Mouse (Mus musculus): ENCODE measurements around the gene Gpsm2. TPM values are rescaled to one million over a fixed set of nuclear protein-coding genes. Genes with fewer than 3 reads are reported as not detected.
A peak's percentile ranks its signal among the peaks of the same experiment; 100 is the strongest.
"Not testable (repeated sequence)": the region's sequence is repeated elsewhere in the genome, so short reads cannot be mapped to it uniquely, and the experiment has no call there.

The Gpsm2 gene
- polyA plus RNA-seq, 1 experiment from 2014 or later = 18.3 TPM

- H3K36me3 ChIP-seq (replicated peaks; ENCODE audit: insufficient read depth, low read length) = no peaks in the 10 kb centered on the region
- no peak overlapping the region for H3K4me3 ChIP-seq (ENCODE audit: low read depth, low read length)
- no peaks in the 10 kb centered on the region for H3K9me3 ChIP-seq (ENCODE audit: low read length)
- DNase-seq (no peak), ATAC-seq (no peak)
- peak overlapping the region; percentile 80 for H3K4me2 ChIP-seq (ENCODE audit: low read depth, low read length)
- peaks cover 11% of the 10 kb centered on the region for H3K4me1 ChIP-seq (ENCODE audit: insufficient read depth)
- H3K27me3 ChIP-seq (ENCODE audit: insufficient read depth, low read length) = no peaks in the 10 kb centered on the region
- no peak overlapping the region for H3K27ac ChIP-seq (ENCODE audit: low read depth)
- TF ChIP-seq EP300 (IDR thresholded peaks at IDR 0.05; ENCODE audit: low read depth) (no peak), CTCF (IDR thresholded peaks at IDR 0.05; ENCODE audit: low read depth) (no peak)
- no peak overlapping the region for H3K9ac ChIP-seq (replicated peaks)
- 81% methylated on average over 7 of the region's 7 CpGs for WGBS (ENCODE audit: insufficient replicate concordance)
Observed at GRCm38 (mm10) chr3:108655486-108655885, 66.6 kb downstream of the Gpsm2 start.

- Histone ChIP-seq H3K9me3 (ENCODE audit: low read length) (no peaks in the 10 kb centered on the region), H3K27me3 (ENCODE audit: insufficient read depth, low read length) (no peaks in the 10 kb centered on the region), H3K4me1 (ENCODE audit: insufficient read depth) (peaks cover 11% of the 10 kb centered on the region), H3K4me2 (ENCODE audit: low read depth, low read length) (peak overlapping the region; percentile 80), H3K9ac (replicated peaks) (peak overlapping the region; percentile 81), H3K36me3 (replicated peaks; ENCODE audit: insufficient read depth, low read length) (no peaks in the 10 kb centered on the region), H3K27ac (ENCODE audit: low read depth) (peak overlapping the region; percentile 88), H3K4me3 (ENCODE audit: low read depth, low read length) (peak overlapping the region; percentile 77)
- no peak for DNase-seq
- no peak for ATAC-seq
- WGBS (ENCODE audit: insufficient replicate concordance) = 9% methylated on average over 14 of the region's 14 CpGs
- TF ChIP-seq CTCF (IDR thresholded peaks at IDR 0.05; ENCODE audit: low read depth) (no peak), EP300 (IDR thresholded peaks at IDR 0.05; ENCODE audit: low read depth) (no peak)
Observed at GRCm38 (mm10) chr3:108654566-108654965, 67.5 kb downstream of the Gpsm2 start.

- ATAC-seq (peak; percentile 99), DNase-seq (peak; percentile 96)
- peak within 1 kb of the TSS; percentile 80 for H3K4me2 ChIP-seq (ENCODE audit: low read depth, low read length)
- no peaks in the 10 kb centered on the region for H3K36me3 ChIP-seq (replicated peaks; ENCODE audit: insufficient read depth, low read length)
- peaks cover 11% of the 10 kb centered on the region for H3K4me1 ChIP-seq (ENCODE audit: insufficient read depth)
- H3K9ac ChIP-seq (replicated peaks) = peak within 1 kb of the TSS; percentile 81
- no peak for TF ChIP-seq CTCF (IDR thresholded peaks at IDR 0.05; ENCODE audit: low read depth)
- TF ChIP-seq EP300 (IDR thresholded peaks at IDR 0.05; ENCODE audit: low read depth) = peak; percentile 35; the same call in 1 of the 2 replicates
- H3K9me3 ChIP-seq (ENCODE audit: low read length) = no peaks in the 10 kb centered on the region
- H3K27me3 ChIP-seq (ENCODE audit: insufficient read depth, low read length) = no peaks in the 10 kb centered on the region
- H3K27ac ChIP-seq (ENCODE audit: low read depth) = peak within 1 kb of the TSS; percentile 88
- H3K4me3 ChIP-seq (ENCODE audit: low read depth, low read length) = peak within 1 kb of the TSS; percentile 77
- WGBS (ENCODE audit: insufficient replicate concordance) = under 1% methylated on average over 57 of the region's 57 CpGs
Observed at GRCm38 (mm10) chr3:108653710-108654379, 68.3 kb downstream of the Gpsm2 start, which contains the start of gene Clcc1. TSS of gene Clcc1 (plus strand) at chr3:108653913.

- peak; percentile 37; the same call in 1 of the 2 replicates for TF ChIP-seq EP300 (IDR thresholded peaks at IDR 0.05; ENCODE audit: low read depth)
- peak; percentile 52 for TF ChIP-seq CTCF (IDR thresholded peaks at IDR 0.05; ENCODE audit: low read depth)
- H3K27me3 ChIP-seq (ENCODE audit: insufficient read depth, low read length) = no peaks in the 10 kb centered on the region
- 0 out of 2 replicates have a peak overlapping the region, but pooled peaks have one; percentile 2 for H3K9ac ChIP-seq (replicated peaks)
- H3K4me1 ChIP-seq (ENCODE audit: insufficient read depth) = peaks cover 11% of the 10 kb centered on the region
- no peaks in the 10 kb centered on the region for H3K9me3 ChIP-seq (ENCODE audit: low read length)
- peak; percentile 35 for ATAC-seq
- no peaks in the 10 kb centered on the region for H3K36me3 ChIP-seq (replicated peaks; ENCODE audit: insufficient read depth, low read length)
- H3K27ac ChIP-seq (ENCODE audit: low read depth) = peak overlapping the region; percentile 71
- H3K4me2 ChIP-seq (ENCODE audit: low read depth, low read length) = peak overlapping the region; percentile 80
- WGBS (ENCODE audit: insufficient replicate concordance) = 13% methylated on average over 9 of the region's 9 CpGs
- peak overlapping the region; percentile 77 for H3K4me3 ChIP-seq (ENCODE audit: low read depth, low read length)
- DNase-seq = peak; percentile 30
Observed at GRCm38 (mm10) chr3:108652866-108653642, 69.1 kb downstream of the Gpsm2 start.

GRCm38 (mm10) chr3:108647681-108648080, 74.4 kb downstream of the Gpsm2 start:
- H3K9me3 ChIP-seq (ENCODE audit: low read length); H3K9ac ChIP-seq (replicated peaks); H3K36me3 ChIP-seq (replicated peaks; ENCODE audit: insufficient read depth, low read length); H3K27ac ChIP-seq (ENCODE audit: low read depth); H3K4me2 ChIP-seq (ENCODE audit: low read depth, low read length); ATAC-seq; H3K4me3 ChIP-seq (ENCODE audit: low read depth, low read length); H3K27me3 ChIP-seq (ENCODE audit: insufficient read depth, low read length); H3K4me1 ChIP-seq (ENCODE audit: insufficient read depth); DNase-seq: not testable (repeated sequence)
- WGBS (ENCODE audit: insufficient replicate concordance) = 67% methylated on average over 5 of the region's 5 CpGs

- no peak for DNase-seq
- no peak overlapping the region for H3K4me2 ChIP-seq (ENCODE audit: low read depth, low read length)
- no peak overlapping the region for H3K27ac ChIP-seq (ENCODE audit: low read depth)
- H3K9me3 ChIP-seq (ENCODE audit: low read length) = no peaks in the 10 kb centered on the region
- H3K27me3 ChIP-seq (ENCODE audit: insufficient read depth, low read length) = no peaks in the 10 kb centered on the region
- TF ChIP-seq CTCF (IDR thresholded peaks at IDR 0.05; ENCODE audit: low read depth) = no peak
- H3K9ac ChIP-seq (replicated peaks) = no peak overlapping the region
- no peak for ATAC-seq
- no peak overlapping the region for H3K4me3 ChIP-seq (ENCODE audit: low read depth, low read length)
- H3K4me1 ChIP-seq (ENCODE audit: insufficient read depth) = no peaks in the 10 kb centered on the region
- H3K36me3 ChIP-seq (replicated peaks; ENCODE audit: insufficient read depth, low read length) = no peaks in the 10 kb centered on the region
- WGBS (ENCODE audit: insufficient replicate concordance) = 70% methylated on average over 7 of the region's 7 CpGs
Observed at GRCm38 (mm10) chr3:108646036-108646435, 76.1 kb downstream of the Gpsm2 start.
